Mouse (Mus musculus) heart, adult 18-20 months (tissue): ENCODE data around the gene Dcpp2. TPM values are rescaled to one million over a fixed set of nuclear protein-coding genes. Genes with fewer than 3 reads are reported as not detected.
"Not testable (repeated sequence)": the region's sequence is repeated elsewhere in the genome, so short reads cannot be mapped to it uniquely, and the experiment has no call there.

Source experiments
- DNase-seq, 2 experiments: peaks; one replicate each; pipeline ENCODE4 v3.0.0; 2021 to 2022; ENCODE audit warnings: mixed read lengths in 1 of 2
- total RNA-seq, 2 experiments: library from RNA; stranded (reverse); gene quantifications; 2 replicates each; pipeline ENCODE4 v1.2.3; 2021

Gene Dcpp2
- total RNA-seq, 2 experiments from 2014 or later, result not detected

- peak; percentile 74 to 75 for DNase-seq
Measured at GRCm38 (mm10) chr17:23925090-23925493, 44.4 kb downstream of the Dcpp2 start.

GRCm38 (mm10) chr17:23931157-23931556, 50.5 kb downstream of the Dcpp2 start:
- no peak for DNase-seq

- DNase-seq, result no peak
Measured at GRCm38 (mm10) chr17:23941372-23941771, 60.7 kb downstream of the Dcpp2 start, which contains the start of gene Sbp. Gene Sbp (plus strand): TSS chr17:23941672.

DNA sequence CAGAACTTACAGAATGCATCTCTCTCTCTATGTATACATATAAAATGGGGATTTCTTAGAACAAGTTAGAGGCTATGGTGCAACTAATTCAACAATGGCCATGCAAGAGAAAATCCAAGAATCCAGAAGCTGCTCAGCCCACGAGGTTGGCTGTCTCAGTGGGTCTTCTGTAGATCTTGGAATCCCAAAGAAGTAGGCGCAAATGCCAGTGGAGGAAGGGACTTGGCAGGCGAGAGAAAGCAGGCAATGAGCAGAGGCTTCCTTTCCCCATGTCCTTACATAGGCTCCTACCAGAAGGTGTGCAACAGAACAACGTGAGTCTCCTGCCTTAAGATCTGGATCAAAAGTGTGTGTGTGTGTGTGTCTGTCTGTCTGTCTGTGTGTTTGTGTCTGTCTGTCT, 66.8 kb downstream of the Dcpp2 start:
- DNase-seq, result not testable (repeated sequence)

GRCm38 (mm10) chr17:23949068-23949467, 68.4 kb downstream of the Dcpp2 start:
- no peak for DNase-seq

Other genes with a start within 250 kb of the Dcpp2 start
- under 1 TPM in 1 of 2 experiments, not detected in 1; 0.13 TPM for gene Mmp25, start 235.6 kb upstream of the Dcpp2 start, total RNA-seq
- not detected for gene Bicdl2, start 220.4 kb upstream of the Dcpp2 start, total RNA-seq
- gene Hcfc1r1, start 207.3 kb upstream of the Dcpp2 start, total RNA-seq, result 100 to 1,000 TPM; 191 to 199 TPM
- gene Thoc6, start 207.0 kb upstream of the Dcpp2 start, total RNA-seq, result 10 to 100 TPM; 11.0 to 11.2 TPM
- 10 to 100 TPM; 63.7 to 89.9 TPM for gene Tnfrsf12a, start 203.4 kb upstream of the Dcpp2 start, total RNA-seq
- not detected for gene Cldn6, start 201.6 kb upstream of the Dcpp2 start, total RNA-seq
- not detected for gene Cldn9, start 196.9 kb upstream of the Dcpp2 start, total RNA-seq
- gene 1520401A03Rik, start 158.1 kb upstream of the Dcpp2 start, total RNA-seq, result not detected
- gene Pkmyt1, start 154.5 kb upstream of the Dcpp2 start, total RNA-seq, result 1 to 10 TPM; 1.1 to 1.4 TPM
- 10 to 100 TPM; 22.9 to 29.2 TPM for gene Paqr4, start 140.0 kb upstream of the Dcpp2 start, total RNA-seq
- gene Kremen2, start 135.0 kb upstream of the Dcpp2 start, total RNA-seq, result under 1 TPM; 0.15 to 0.18 TPM
- gene Flywch1, start 109.3 kb upstream of the Dcpp2 start, total RNA-seq, result 10 to 100 TPM; 38.1 to 40.7 TPM
- gene Flywch2, start 94.8 kb upstream of the Dcpp2 start, total RNA-seq, result under 1 TPM in 1 of 2 experiments, not detected in 1; 0.55 TPM
- gene Srrm2, start 90.3 kb upstream of the Dcpp2 start, total RNA-seq, result 100 to 1,000 TPM; 125 to 153 TPM
- 100 to 1,000 TPM; 357 to 360 TPM for gene Elob, start 51.7 kb upstream of the Dcpp2 start, total RNA-seq
- not detected for gene Prss33, start 44.8 kb upstream of the Dcpp2 start, total RNA-seq
- gene Prss32, start 37.0 kb upstream of the Dcpp2 start, total RNA-seq, result not detected
- not detected for gene Prss41, start 36.7 kb upstream of the Dcpp2 start, total RNA-seq
- gene Prss21, start 12.8 kb upstream of the Dcpp2 start, total RNA-seq, result not detected
- gene Dcpp1, start within 50 bp of the Dcpp2 start, total RNA-seq, result not detected
- not detected for gene Dcpp3, start 36.6 kb downstream of the Dcpp2 start, total RNA-seq
- gene Sbp, start 60.8 kb downstream of the Dcpp2 start, total RNA-seq, result not detected
- not detected for gene Sbpl, start 74.4 kb downstream of the Dcpp2 start, total RNA-seq
- not detected for gene Prss30, start 99.7 kb downstream of the Dcpp2 start, total RNA-seq
- gene Prss22, start 117.2 kb downstream of the Dcpp2 start, total RNA-seq, result not detected
- gene Prss27, start 157.3 kb downstream of the Dcpp2 start, total RNA-seq, result not detected
- 1 to 10 TPM; 7.5 to 7.8 TPM for gene Kctd5, start 192.6 kb downstream of the Dcpp2 start, total RNA-seq